Mouse (Mus musculus): ENCODE measurements around the gene Tube1.
"Not testable (repeated sequence)": the region's sequence is repeated elsewhere in the genome, so short reads cannot be mapped to it uniquely, and the experiment has no call there.

The Tube1 gene

GRCm38 (mm10) chr10:39169642-39170041 is 35.9 kb downstream of the Tube1 start:
- no peak for DNase-seq (ENCODE audit: low read depth)

- DNase-seq (ENCODE audit: low read depth): peak; percentile 85
Measured at GRCm38 (mm10) chr10:39170181-39170580, 36.4 kb downstream of the Tube1 start.

- no peak for DNase-seq (ENCODE audit: low read depth)
Measured at GRCm38 (mm10) chr10:39170706-39171105, 36.9 kb downstream of the Tube1 start.

GRCm38 (mm10) chr10:39171134-39171533 is 37.4 kb downstream of the Tube1 start:
- peak; percentile 96 for DNase-seq (ENCODE audit: low read depth)

GRCm38 (mm10) chr10:39171603-39172539 is 38.1 kb downstream of the Tube1 start:
- peak; percentile 95 for DNase-seq (ENCODE audit: low read depth)

GRCm38 (mm10) chr10:39172540-39172931 is 38.8 kb downstream of the Tube1 start:
- no peak for DNase-seq (ENCODE audit: low read depth)

GRCm38 (mm10) chr10:39173077-39173476 is 39.3 kb downstream of the Tube1 start:
- no peak for DNase-seq (ENCODE audit: low read depth)

GRCm38 (mm10) chr10:39176981-39177380 is 43.2 kb downstream of the Tube1 start:
- DNase-seq (ENCODE audit: low read depth): no peak

- no peak for DNase-seq (ENCODE audit: low read depth)
Measured at GRCm38 (mm10) chr10:39184864-39185544, 51.2 kb downstream of the Tube1 start.

- no peak for DNase-seq (ENCODE audit: low read depth)
Measured at GRCm38 (mm10) chr10:39185545-39185906, 51.8 kb downstream of the Tube1 start.

- DNase-seq (ENCODE audit: low read depth): no peak
Measured at GRCm38 (mm10) chr10:39192673-39193072, 58.9 kb downstream of the Tube1 start.

- DNase-seq (ENCODE audit: low read depth): not testable (repeated sequence)
Measured at GRCm38 (mm10) chr10:39198216-39198615, 64.4 kb downstream of the Tube1 start.

Measured in NIH3T3 (cell line).